Mouse (Mus musculus): ENCODE measurements at regions not wholly inside any gene's neighbourhood (a gene's known extent, or its start where the extent isn't known, plus 50 kb on each side); places are given as distances from the start of the nearest gene placed in this dataset.

DNA sequence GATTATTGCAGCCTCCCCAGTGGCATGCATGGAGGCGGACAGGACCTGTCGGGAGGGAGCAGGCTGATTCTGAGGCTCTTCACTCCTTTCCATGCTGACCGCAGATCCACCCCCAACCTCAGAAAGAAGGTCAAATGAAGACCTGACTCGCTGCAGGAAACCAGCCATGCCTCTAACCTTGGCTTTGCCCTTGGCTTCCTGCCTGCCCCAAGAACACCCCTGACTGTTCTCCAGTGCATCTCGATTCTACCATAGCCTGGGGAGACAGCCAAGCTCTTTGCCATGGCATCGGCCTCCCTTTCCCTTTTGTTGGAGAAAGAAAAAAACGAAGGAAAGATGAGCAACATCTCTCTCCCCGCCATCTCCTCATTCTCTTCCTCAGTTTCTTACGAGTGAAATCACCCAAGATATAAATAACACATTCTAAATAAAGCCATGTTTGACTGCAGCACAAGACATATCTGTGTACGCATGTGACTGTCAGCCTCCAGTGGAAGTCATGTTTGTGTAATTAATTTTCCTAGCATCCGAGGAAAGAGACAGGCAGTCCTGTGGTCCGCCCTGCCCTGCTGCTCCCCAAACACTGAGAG lies 102.4 kb upstream of the Sdk1 start:
- Histone ChIP-seq H3K27me3 (ENCODE audit: control insufficient read depth, insufficient read depth, low read length) (no peaks in the 10 kb centered on the region; the same call in 1 of the 2 replicates), H3K27ac (replicated peaks; ENCODE audit: insufficient read depth, low read depth, low read length) (no peak overlapping the region), H3K4me3 (ENCODE audit: insufficient read depth, low read depth, low read length) (no peak overlapping the region), H3K4me1 (ENCODE audit: control insufficient read depth, insufficient read depth, low read length) (no peaks in the 10 kb centered on the region), H3K9ac (ENCODE audit: low read depth, low read length) (no peak overlapping the region), H3K36me3 (ENCODE audit: control insufficient read depth, insufficient read depth, low read length) (no peaks in the 10 kb centered on the region), H3K79me2 (ENCODE audit: control insufficient read depth, insufficient read depth, low read length) (no peaks in the 10 kb centered on the region)
- TF ChIP-seq CTCF (IDR thresholded peaks at IDR 0.05; ENCODE audit: low read depth, low read length) (no peak), POLR2A (IDR thresholded peaks at IDR 0.05; ENCODE audit: extremely low read depth, insufficient read depth, low read length) (no peak)
- 60% methylated on average over 12 of the region's 12 CpGs for WGBS
- DNase-seq (ENCODE audit: extremely low read depth, low read depth, low spot score): no peak

DNA sequence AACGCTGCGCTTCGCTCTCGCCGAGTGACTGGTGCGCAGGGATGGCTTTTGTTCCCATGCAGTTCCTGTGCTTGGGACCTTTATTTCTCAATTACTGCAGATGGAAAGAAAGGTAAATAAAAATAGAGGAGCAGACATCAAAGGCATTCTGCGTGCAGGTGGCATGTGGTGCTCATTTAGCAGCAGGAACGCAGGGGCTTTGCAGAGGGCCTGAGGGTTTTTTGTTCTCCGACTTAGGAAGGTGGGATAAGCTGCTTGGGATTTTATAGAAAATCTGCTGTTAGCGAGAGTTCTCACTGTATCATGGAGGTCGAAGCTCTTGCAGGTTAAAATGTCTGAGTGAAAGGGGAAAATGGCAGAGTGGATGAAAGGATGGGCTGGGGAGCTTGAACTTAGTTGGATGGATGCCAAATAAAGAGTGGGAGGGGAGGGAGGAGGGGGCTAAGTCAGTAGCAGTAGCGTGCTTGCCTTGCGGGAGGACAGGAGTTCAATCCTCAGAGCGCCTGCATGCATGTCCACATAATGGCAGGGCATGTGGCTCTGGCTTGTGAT lies 101.9 kb upstream of the Sdk1 start:
- Histone ChIP-seq H3K4me3 (ENCODE audit: insufficient read depth, low read depth, low read length) (no peak overlapping the region), H3K36me3 (ENCODE audit: control insufficient read depth, insufficient read depth, low read length) (no peaks in the 10 kb centered on the region), H3K79me2 (ENCODE audit: control insufficient read depth, insufficient read depth, low read length) (no peaks in the 10 kb centered on the region), H3K9ac (ENCODE audit: low read depth, low read length) (no peak overlapping the region), H3K27ac (replicated peaks; ENCODE audit: insufficient read depth, low read depth, low read length) (no peak overlapping the region), H3K4me1 (ENCODE audit: control insufficient read depth, insufficient read depth, low read length) (no peaks in the 10 kb centered on the region), H3K27me3 (ENCODE audit: control insufficient read depth, insufficient read depth, low read length) (no peaks in the 10 kb centered on the region; the same call in 1 of the 2 replicates)
- 60% methylated on average over 14 of the region's 14 CpGs for WGBS
- no peak for TF ChIP-seq CTCF (IDR thresholded peaks at IDR 0.05; ENCODE audit: low read depth, low read length)
- TF ChIP-seq POLR2A (IDR thresholded peaks at IDR 0.05; ENCODE audit: extremely low read depth, insufficient read depth, low read length): no peak
- no peak for DNase-seq (ENCODE audit: extremely low read depth, low read depth, low spot score)

DNA sequence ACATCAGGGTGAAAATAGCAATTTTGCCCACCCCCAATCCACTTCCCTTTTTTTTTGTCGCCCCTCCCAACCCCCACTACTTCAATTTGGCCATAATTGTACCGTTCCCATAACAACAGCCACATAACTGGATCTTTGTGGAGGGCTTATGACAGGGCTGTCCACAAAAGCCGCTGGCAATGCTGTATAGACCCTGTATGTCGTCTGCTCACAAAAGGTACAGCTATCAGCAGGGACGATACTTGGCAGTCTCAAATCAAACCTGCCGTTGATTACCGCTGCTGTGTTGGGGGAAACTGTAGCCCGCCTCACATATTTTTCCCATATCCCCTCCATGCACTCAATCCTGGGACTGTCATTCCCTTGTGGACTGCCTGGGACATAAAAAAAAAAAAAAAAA lies 80.9 kb upstream of the Sdk1 start:
- TF ChIP-seq POLR2A (IDR thresholded peaks at IDR 0.05; ENCODE audit: extremely low read depth, insufficient read depth, low read length) (no peak), CTCF (IDR thresholded peaks at IDR 0.05; ENCODE audit: low read depth, low read length) (no peak)
- DNase-seq (ENCODE audit: extremely low read depth, low read depth, low spot score): no peak
- WGBS: 84% methylated on average over 8 of the region's 8 CpGs
- H3K79me2 ChIP-seq (ENCODE audit: control insufficient read depth, insufficient read depth, low read length): no peaks in the 10 kb centered on the region
- H3K36me3 ChIP-seq (ENCODE audit: control insufficient read depth, insufficient read depth, low read length): no peaks in the 10 kb centered on the region
- H3K27me3 ChIP-seq (ENCODE audit: control insufficient read depth, insufficient read depth, low read length): no peaks in the 10 kb centered on the region
- H3K9ac ChIP-seq (ENCODE audit: low read depth, low read length): no peak overlapping the region
- H3K4me3 ChIP-seq (ENCODE audit: insufficient read depth, low read depth, low read length): no peak overlapping the region
- H3K27ac ChIP-seq (replicated peaks; ENCODE audit: insufficient read depth, low read depth, low read length): no peak overlapping the region
- H3K4me1 ChIP-seq (ENCODE audit: control insufficient read depth, insufficient read depth, low read length): no peaks in the 10 kb centered on the region

DNA sequence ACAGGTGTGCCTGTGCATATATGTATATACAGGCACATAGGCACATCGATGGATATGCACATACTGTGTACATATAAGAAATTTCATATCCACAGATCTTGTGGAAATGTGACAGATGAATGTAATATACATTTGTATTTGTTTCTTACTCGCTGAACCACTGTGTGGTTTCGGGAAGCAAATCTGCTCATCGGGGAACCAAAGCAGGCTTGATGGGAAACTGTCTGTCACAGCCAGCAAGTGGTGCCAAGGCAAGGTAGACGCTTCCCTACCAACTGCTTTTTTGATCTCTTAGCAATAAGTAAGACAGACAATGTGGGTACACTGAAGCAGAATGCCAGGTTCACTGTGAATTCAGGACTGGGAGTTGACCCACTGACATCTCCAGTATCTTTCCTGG lies 80.3 kb upstream of the Sdk1 start:
- 91% methylated on average over 5 of the region's 5 CpGs for WGBS
- H3K79me2 ChIP-seq (ENCODE audit: control insufficient read depth, insufficient read depth, low read length): no peaks in the 10 kb centered on the region
- no peak overlapping the region for H3K9ac ChIP-seq (ENCODE audit: low read depth, low read length)
- H3K27me3 ChIP-seq (ENCODE audit: control insufficient read depth, insufficient read depth, low read length): no peaks in the 10 kb centered on the region
- no peaks in the 10 kb centered on the region for H3K4me1 ChIP-seq (ENCODE audit: control insufficient read depth, insufficient read depth, low read length)
- H3K27ac ChIP-seq (replicated peaks; ENCODE audit: insufficient read depth, low read depth, low read length): no peak overlapping the region
- TF ChIP-seq CTCF (IDR thresholded peaks at IDR 0.05; ENCODE audit: low read depth, low read length) (no peak), POLR2A (IDR thresholded peaks at IDR 0.05; ENCODE audit: extremely low read depth, insufficient read depth, low read length) (no peak)
- H3K36me3 ChIP-seq (ENCODE audit: control insufficient read depth, insufficient read depth, low read length): no peaks in the 10 kb centered on the region
- DNase-seq (ENCODE audit: extremely low read depth, low read depth, low spot score): no peak
- H3K4me3 ChIP-seq (ENCODE audit: insufficient read depth, low read depth, low read length): no peak overlapping the region

DNA sequence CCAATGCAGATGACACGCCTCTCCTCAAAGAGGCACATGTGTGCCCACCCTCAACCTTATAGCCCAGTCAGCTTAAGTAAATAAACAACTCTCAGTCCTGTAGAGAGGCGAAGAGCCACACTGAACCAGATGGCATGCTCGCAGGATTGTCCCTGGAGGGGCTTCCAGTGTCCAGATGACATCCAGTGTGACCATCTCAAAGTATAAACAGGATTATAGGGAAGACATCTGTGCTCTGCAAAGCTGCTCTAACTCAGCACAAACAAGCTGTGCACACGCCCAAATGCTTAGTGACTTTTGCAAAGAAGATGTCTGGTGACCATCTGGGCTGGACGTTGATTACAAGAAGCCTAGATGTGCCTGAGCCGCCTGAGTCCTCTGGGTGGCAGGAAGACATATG lies 58.8 kb upstream of the Sdk1 start:
- 51% methylated on average over 6 of the region's 6 CpGs for WGBS
- Histone ChIP-seq H3K9ac (ENCODE audit: low read depth, low read length) (no peak overlapping the region), H3K4me1 (ENCODE audit: control insufficient read depth, insufficient read depth, low read length) (no peaks in the 10 kb centered on the region), H3K36me3 (ENCODE audit: control insufficient read depth, insufficient read depth, low read length) (no peaks in the 10 kb centered on the region), H3K27ac (replicated peaks; ENCODE audit: insufficient read depth, low read depth, low read length) (no peak overlapping the region), H3K27me3 (ENCODE audit: control insufficient read depth, insufficient read depth, low read length) (no peaks in the 10 kb centered on the region), H3K79me2 (ENCODE audit: control insufficient read depth, insufficient read depth, low read length) (no peaks in the 10 kb centered on the region), H3K4me3 (ENCODE audit: insufficient read depth, low read depth, low read length) (no peak overlapping the region)
- TF ChIP-seq POLR2A (IDR thresholded peaks at IDR 0.05; ENCODE audit: extremely low read depth, insufficient read depth, low read length): no peak
- TF ChIP-seq CTCF (IDR thresholded peaks at IDR 0.05; ENCODE audit: low read depth, low read length): no peak
- DNase-seq (ENCODE audit: extremely low read depth, low read depth, low spot score): no peak

DNA sequence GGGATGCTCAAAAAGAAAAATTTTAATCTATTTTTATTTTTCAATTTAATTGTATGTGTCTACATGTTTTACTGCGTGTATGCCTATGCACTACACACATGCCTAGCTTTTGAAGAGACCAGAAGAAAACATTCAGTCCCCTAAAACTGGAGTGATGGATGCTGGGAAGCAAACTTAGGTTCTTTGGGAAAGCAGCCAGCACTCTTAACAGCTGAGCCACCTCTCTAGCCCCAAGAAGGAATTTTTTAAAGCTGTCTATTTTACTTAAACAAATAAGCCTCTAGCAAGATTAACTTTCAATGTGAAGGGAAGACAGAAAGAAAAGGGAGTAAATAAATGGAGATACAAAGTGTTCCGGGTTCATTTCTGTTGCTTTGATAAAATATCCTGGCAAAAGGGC lies 52.3 kb upstream of the Sdk1 start:
- H3K27ac ChIP-seq (replicated peaks; ENCODE audit: insufficient read depth, low read depth, low read length): no peak overlapping the region
- no peak for TF ChIP-seq POLR2A (IDR thresholded peaks at IDR 0.05; ENCODE audit: extremely low read depth, insufficient read depth, low read length)
- TF ChIP-seq CTCF (IDR thresholded peaks at IDR 0.05; ENCODE audit: low read depth, low read length): no peak
- DNase-seq (ENCODE audit: extremely low read depth, low read depth, low spot score): no peak

More for the DNA sequence above, 52.3 kb upstream of the Sdk1 start:
- no peak overlapping the region for H3K4me3 ChIP-seq (ENCODE audit: insufficient read depth, low read depth, low read length)
- H3K4me1 ChIP-seq (ENCODE audit: control insufficient read depth, insufficient read depth, low read length): no peaks in the 10 kb centered on the region
- 83% methylated on average over 2 of the region's 2 CpGs for WGBS
- no peak overlapping the region for H3K9ac ChIP-seq (ENCODE audit: low read depth, low read length)
- no peaks in the 10 kb centered on the region for H3K36me3 ChIP-seq (ENCODE audit: control insufficient read depth, insufficient read depth, low read length)
- no peaks in the 10 kb centered on the region for H3K79me2 ChIP-seq (ENCODE audit: control insufficient read depth, insufficient read depth, low read length)
- no peaks in the 10 kb centered on the region for H3K27me3 ChIP-seq (ENCODE audit: control insufficient read depth, insufficient read depth, low read length)
